Mouse (Mus musculus): ENCODE results near the gene Nthl1.

The Nthl1 gene

DNA sequence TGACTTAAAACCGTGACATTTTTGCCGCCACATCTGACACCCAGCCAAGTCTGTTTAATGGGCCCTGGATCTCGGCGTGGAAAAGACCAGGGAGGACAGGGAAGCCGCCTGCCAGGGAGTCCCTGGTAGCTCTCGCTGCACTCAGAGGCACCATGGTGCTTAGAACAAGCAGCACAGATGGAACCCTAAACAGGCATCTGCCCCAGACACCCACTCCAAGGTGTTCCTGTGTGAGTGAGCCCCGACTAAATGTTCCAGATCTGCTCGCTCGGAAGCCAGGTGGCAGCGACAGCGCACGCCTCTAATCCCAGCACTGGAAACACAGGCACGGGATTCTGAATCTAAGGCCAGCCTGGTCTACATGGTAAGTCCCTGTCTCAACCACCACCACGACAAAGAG, 2.4 kb upstream of the Nthl1 start:
- no peak for DNase-seq

DNA sequence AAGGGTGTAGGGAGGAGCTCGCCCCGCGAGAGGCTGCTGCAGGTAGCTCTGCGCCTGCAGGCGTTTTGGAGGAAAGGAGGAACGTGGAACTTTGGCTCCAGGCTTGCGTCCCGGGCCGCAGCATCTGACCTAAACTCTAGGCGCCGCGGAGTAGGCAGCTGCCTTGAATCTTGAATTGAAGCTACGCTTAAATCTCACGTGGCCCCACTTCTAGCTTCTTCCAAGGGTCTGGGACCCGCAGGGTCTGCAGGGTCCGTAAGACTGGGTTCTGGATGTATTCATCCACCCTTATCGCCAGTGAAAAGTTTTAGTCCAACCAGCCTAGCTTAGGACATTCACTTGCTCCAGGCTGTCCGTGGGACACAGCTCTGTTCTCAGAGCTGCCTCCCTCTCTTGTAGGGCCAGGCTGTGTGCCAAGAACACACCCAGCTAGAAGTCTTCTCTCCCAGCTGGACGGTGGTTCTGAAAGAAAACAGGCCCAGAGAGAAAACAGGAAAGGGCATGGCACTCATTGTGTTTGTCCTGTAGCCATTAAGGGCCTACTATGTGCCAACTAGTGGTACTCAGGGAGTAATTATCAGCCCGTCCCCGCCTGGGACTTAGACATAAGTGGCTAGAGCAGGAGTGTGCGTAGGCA, 451 bp downstream of the Nthl1 start:
- peak in 1 of 2 experiments; percentile 60 for DNase-seq

DNA sequence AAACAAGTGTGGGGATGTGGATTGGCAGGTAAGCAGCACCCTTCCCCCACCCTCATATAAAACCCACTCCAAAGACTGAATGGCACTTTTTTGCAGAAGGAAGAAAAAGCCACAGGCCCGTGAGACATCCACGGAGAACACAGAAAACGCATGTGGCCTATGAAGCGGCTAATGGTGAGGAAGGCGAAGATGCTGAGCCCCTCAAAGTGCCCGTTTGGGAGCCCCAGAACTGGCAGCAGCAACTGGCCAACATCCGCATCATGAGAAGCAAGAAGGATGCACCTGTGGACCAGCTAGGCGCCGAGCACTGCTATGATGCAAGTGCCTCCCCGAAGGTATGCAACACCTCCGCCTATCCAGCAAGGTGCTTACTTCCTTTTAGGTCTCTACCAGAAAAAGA, 1.4 kb downstream of the Nthl1 start:
- DNase-seq: no peak

DNA sequence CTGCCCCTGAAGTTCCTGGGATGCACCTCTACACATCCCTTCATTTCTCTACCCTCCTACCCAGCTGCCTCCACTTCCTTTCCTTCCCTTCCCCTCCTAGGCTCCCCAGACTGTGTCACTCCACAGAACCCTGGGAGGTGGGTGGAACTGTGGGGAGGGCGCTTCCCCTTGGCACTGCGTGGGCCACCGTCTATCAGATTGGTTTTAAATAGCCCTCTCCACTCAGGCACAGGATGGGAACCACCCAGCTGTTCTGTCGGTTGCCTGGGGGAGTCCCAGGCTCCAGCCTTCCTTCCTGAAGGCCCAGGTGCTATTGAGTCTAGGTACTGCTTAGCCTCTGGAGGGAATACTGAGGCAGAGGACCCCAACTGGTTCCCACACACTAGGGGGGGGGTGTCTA, 2.5 kb downstream of the Nthl1 start:
- DNase-seq: peak in 1 of 2 experiments; percentile 40

DNA sequence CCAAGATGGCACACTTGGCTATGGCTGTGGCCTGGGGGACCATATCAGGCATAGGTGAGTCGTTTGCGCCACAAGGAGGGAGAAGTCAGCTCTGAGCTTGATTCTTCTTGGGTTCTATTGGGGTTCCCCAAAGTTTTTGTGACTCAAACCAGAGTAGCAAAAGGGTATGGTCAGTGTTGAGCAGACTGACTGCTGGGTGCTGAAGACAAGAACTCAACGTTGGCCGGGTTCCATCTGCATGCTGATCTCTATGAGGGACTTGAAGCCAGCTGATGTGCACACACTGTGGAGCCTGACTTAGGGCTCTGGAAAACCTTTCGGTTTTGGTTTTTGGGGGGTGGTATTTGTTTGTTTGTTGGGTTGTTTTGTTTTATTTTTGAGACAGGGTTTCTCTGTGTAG, 3.2 kb downstream of the Nthl1 start:
- no peak for DNase-seq

- no peak for DNase-seq
Measured at GRCm38 (mm10) chr17:24636781-24637481, 4.5 kb downstream of the Nthl1 start.

GRCm38 (mm10) chr17:24638214-24638613, 5.7 kb downstream of the Nthl1 start:
- DNase-seq: no peak

DNA sequence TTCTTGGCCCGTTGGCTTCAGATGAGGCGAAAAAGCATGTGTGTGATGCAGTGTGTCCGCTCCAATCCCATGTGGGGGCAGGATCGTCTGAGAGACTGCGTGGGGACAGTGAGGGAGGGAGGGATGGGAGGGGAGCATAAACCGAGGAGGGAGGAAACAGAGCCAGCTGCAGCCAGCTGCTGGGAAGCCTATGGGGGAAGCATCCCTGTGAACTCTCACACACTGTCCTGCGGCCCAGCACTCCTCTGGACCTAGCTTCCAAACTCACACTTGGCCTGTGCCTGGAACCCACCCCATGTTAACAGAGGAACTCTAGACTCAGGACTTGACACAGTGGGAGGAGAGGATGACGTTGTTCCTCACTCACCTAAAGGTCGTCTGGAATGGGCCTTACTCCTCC, 6.4 kb downstream of the Nthl1 start:
- peak in 1 of 2 experiments; percentile 44 for DNase-seq

DNA sequence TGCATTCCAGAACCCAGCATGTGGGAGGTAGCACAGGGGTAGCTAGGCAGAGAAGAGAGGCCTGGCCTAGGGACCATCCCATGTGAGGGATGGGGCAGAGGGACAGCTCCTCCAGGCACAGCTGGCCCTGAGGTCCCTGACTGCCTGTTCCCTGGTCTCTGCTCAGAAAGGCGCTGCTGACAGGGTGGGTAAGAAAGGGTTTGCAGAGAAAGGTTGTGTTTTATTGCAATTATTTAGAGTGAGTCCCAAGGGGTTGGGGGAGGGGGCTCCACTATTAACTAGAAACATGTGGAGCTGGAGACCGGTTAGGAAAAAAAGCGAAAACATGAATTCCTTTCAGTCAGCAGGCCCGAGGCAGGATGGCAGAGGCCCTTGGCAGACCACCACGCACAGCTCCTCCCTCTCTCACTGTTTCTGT, 7.1 kb downstream of the Nthl1 start:
- DNase-seq: no peak

GRCm38 (mm10) chr17:24640119-24640518, 7.6 kb downstream of the Nthl1 start:
- DNase-seq: no peak

- DNase-seq: no peak
Measured at GRCm38 (mm10) chr17:24640581-24640980, 8.1 kb downstream of the Nthl1 start.

DNA sequence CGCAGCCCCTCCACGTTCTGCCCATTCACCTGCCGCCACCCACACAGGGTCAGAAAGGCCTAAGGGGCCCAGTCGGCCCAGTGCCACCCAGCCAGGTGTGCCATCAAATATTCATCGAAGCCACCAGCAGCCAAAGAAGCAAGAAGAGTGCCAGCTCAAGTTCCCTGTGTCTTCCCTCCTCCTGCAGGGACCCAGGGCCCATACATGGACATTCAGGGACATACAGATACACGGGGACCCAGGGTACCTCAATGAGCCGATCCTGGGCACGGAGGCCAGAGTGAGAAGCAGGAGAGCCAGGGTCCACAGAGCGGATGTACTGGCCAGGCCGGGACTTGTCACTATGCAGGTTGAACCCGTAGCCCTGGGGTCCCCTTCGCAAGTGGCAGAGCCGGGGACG, 9.5 kb downstream of the Nthl1 start:
- no peak for DNase-seq

DNA sequence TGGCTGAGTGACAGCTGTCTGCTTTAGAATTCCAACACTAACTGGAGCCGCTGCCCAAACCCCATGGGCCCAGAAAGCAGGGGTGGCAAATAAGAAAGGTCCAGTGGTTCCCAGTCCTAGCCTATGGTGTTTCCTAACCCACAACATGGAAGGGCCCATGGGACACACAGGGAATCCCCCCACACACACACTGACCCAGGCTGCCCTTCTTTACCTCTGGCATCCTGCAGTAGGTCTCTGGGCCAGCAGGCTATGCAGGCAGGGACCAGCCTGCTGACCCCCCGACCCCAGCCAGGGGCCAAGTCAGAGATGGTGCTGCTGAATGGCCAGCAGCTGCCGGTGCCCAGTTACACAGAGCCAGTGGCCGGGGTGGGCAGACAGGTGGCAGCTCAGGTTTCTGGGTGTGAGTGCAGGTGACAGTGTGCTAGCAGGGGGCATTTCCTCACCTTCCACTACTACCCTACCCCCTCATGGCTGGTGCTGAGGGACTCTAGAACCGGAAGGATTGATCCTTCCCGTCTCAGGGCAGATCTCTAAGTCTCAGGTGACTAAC, 10.4 kb downstream of the Nthl1 start:
- DNase-seq: no peak

- DNase-seq: no peak
Measured at GRCm38 (mm10) chr17:24644030-24644715, 11.7 kb downstream of the Nthl1 start.

GRCm38 (mm10) chr17:24644875-24645721, 12.6 kb downstream of the Nthl1 start:
- DNase-seq: peak; percentile 50 to 63

- DNase-seq: peak in 1 of 2 experiments; percentile 65
Measured at GRCm38 (mm10) chr17:24645916-24646315, 13.4 kb downstream of the Nthl1 start.

DNA sequence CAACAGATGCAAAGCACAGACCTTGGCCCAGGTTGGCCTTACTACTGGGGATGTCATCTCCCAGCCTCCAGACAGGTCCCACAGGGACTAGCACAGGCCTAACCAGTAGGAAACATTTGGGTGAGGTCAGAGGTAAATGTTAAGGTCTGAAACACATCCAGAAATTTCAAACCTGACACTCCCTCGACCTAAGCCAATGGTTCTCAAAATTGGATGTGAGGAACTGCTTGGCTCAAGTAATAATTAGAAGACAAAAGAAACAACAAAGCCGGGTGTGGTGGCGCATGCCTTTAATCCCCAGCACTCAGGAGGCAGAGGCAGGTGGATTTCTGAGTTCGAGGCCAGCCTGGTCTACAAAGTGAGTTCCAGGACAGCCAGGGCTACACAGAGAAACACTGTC, 13.9 kb downstream of the Nthl1 start:
- no peak for DNase-seq

DNA sequence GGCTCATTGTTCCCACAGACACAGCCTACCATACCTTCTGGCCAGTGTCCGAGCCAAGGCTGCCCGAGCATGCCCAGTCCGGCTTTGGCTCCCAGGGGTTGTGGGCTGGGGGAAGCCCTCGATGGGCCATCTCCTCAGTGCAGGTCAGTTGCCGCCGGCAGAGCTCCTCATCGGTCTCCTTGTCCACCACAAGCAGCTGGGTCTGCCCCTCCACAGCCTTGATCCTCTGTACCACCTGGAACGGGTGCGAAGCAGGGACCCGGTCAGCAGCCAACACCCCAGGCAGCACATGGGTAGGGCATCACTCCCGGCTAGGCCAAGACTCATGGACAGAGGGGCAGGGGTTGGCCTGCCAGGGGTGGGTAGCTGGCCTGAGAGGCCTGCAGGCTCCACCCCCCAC, 15.0 kb downstream of the Nthl1 start:
- no peak for DNase-seq

DNA sequence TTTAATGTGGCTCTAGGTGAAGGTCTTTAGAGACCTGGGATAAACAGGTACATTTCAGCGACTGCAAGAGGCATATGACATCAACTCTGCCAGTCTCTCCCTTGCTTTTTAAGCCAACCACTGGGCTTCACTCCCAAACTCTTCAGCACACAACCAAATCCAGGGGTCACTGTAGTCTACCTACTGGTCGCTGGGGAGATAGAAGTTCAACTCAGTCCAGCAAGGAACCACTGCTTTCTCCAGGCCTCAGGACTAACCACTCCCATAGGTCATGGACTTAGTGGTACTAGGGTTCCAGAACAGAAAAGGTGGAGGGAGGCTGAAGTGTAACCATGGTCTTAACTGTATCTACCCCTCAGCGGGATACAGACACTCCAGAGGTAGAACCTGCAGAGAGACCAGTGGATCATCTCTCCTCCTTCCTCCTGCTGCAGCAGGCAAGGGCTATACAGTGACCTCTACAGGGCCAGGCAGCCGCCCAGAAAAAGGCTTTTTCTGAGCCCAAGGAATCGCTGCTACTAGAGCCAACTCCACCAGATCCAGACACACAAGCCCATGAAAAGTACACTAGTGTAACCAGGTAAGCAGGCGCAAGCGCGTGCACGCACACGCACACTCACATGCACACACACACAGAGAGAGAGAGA, 16.4 kb downstream of the Nthl1 start:
- DNase-seq: no peak

DNA sequence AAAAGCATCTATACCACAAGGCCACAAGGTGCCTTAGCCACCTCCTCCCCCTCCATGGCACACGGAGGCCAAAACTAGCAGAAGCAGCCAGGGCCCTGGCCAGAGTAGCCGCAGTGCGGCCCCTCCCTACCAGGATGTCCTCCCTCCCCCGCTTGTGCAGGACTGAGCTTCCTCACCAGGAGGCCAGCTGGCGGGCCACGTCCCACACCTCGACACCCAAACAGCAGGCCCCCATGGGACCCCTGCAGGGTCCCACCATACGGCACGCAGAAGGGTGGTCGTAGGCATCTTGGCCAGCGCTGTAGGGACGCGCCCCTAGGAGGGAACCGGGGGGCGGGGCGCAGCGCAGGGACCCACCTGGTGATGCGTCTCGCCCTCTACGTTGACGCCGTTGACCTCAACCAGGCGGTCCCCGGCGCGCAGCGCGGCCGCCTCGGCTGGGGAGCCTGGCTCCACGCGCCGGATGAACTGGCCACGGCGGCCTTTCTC, 17.1 kb downstream of the Nthl1 start:
- peak in 1 of 2 experiments; percentile 54 for DNase-seq

- peak in 1 of 2 experiments; percentile 43 for DNase-seq
Measured at GRCm38 (mm10) chr17:24650070-24650616, 17.7 kb downstream of the Nthl1 start, which contains the start of gene Slc9a3r2. Gene Slc9a3r2 (minus strand): TSS chr17:24650327.

DNA sequence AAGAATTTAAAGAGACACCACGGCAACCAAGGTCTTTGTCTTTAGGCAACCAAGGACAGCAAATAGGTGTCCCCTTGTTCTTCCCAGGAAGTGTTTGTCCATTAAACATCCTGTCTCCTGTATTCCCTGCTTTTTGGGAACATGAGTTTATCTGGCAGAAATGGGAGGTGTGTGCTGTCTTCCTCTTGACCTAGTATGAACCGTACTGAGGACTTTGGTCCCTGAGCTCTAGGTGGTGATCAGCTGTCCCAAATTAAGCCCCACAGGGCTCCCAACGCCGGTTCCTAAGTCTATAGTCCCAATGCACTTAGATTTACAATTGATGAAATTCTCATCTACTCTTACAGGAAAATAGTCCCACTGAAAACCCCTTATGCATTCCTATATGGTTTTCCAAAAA, 18.3 kb downstream of the Nthl1 start:
- no peak for DNase-seq
